Mouse (Mus musculus) kidney, embryonic 15.5 days (tissue): ENCODE results near the gene Phldb1. TPM values are rescaled to one million over a fixed set of nuclear protein-coding genes. Genes with fewer than 3 reads are reported as not detected.

Source experiments
- ATAC-seq: fragments of 200-750 bp; cut with Nextera tagmentation; replicated peaks from 2 replicates; pipeline ENCODE4 v1.8.0; 2017; ENCODE audit warnings: moderate TSS enrichment; ENCODE audit not compliant: low FRiP score
- H3K27ac ChIP-seq: fragments of 300-500 bp; sonication (generic); 2 replicates; pipeline ENCODE4 v1.5.1; 2015; ENCODE audit warnings: mild to moderate bottlenecking, inconsistent platforms
- H3K27me3 ChIP-seq: fragments of 300-500 bp; sonication (generic); 2 replicates; pipeline ENCODE4 v1.6.1; 2015; ENCODE audit warnings: inconsistent platforms
- H3K36me3 ChIP-seq: fragments of 300-500 bp; sonication (generic); 2 replicates; pipeline ENCODE4 v1.6.1; 2015; ENCODE audit warnings: inconsistent platforms
- H3K4me1 ChIP-seq: fragments of 300-500 bp; sonication (generic); 2 replicates; pipeline ENCODE4 v1.6.1; 2015; ENCODE audit warnings: inconsistent platforms
- H3K4me2 ChIP-seq: fragments of 300-500 bp; sonication (generic); 2 replicates; pipeline ENCODE4 v1.6.1; 2015; ENCODE audit warnings: moderate library complexity, mild to moderate bottlenecking, inconsistent platforms
- H3K4me3 ChIP-seq: fragments of 300-500 bp; sonication (generic); replicated peaks from 2 replicates; pipeline ENCODE4 v1.5.1; 2015; ENCODE audit warnings: mild to moderate bottlenecking, inconsistent platforms
- H3K9ac ChIP-seq: fragments of 300-500 bp; sonication (generic); 2 replicates; pipeline ENCODE4 v1.6.1; 2015; ENCODE audit warnings: mild to moderate bottlenecking, inconsistent platforms
- H3K9me3 ChIP-seq: fragments of 300-500 bp; sonication (generic); replicated peaks from 2 replicates; pipeline ENCODE4 v1.6.1; 2016; ENCODE audit warnings: inconsistent platforms
- WGBS: fragments of 180-500 bp; shearing (Covaris S2); methylation state at CpG from one replicate; pipeline ENCODE4 v1.1.7; 2015; ENCODE audit warnings: mixed read lengths; 5-methylcytosine and 5-hydroxymethylcytosine counted together
- polyA plus RNA-seq: library from polyadenylated mRNA; unstranded; fragments of >200 nt; fragmentation: Nextera tagmentation; extraction: Ambion mirVana; gene quantifications from 2 replicates; pipeline ENCODE4 v1.2.1, GENCODE M21; 2015

The Phldb1 gene
- polyA plus RNA-seq, 1 experiment from 2014 or later = 36.4 TPM

GRCm38 (mm10) chr9:44697866-44698265 lies 37.1 kb downstream of the Phldb1 start:
- Histone ChIP-seq H3K4me2 (no peak overlapping the region), H3K27ac (no peak overlapping the region), H3K9ac (no peak overlapping the region), H3K27me3 (no peaks in the 10 kb centered on the region), H3K4me3 (no peak overlapping the region), H3K4me1 (peaks cover 10% of the 10 kb centered on the region; the same call in 1 of the 2 replicates), H3K36me3 (peaks cover 99% of the 10 kb centered on the region), H3K9me3 (no peaks in the 10 kb centered on the region)
- ATAC-seq = no peak
- 92% methylated on average over 16 of the region's 16 CpGs for WGBS

DNA sequence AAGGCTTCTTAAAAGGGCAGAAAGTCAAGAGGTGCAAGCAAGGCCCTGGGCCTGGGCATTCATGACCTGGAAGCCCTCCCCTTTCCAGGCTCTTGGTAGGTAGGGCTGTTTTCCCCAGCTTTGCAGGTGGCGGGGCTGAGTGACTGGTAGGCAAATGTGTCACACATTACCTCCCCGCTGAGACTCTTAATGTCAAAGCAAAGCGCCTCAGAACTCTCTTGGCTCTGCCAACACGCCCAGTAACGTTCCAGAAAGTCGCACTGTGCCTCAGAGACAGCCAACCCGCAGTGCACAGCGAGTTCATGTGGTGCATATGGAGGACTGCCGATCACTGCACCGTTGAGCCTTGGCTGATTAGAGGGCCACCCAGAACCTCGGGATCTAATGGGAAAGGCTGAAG lies 41.9 kb downstream of the Phldb1 start:
- no peaks in the 10 kb centered on the region for H3K9me3 ChIP-seq
- H3K36me3 ChIP-seq = peaks cover 91% of the 10 kb centered on the region
- no peak overlapping the region for H3K4me2 ChIP-seq
- H3K4me3 ChIP-seq = no peak overlapping the region
- H3K27me3 ChIP-seq = no peaks in the 10 kb centered on the region
- peaks cover 18% of the 10 kb centered on the region for H3K4me1 ChIP-seq
- no peak overlapping the region for H3K27ac ChIP-seq
- 89% methylated on average over 11 of the region's 11 CpGs for WGBS
- H3K9ac ChIP-seq = no peak overlapping the region
- ATAC-seq = no peak

GRCm38 (mm10) chr9:44691671-44692520 lies 43.1 kb downstream of the Phldb1 start:
- Histone ChIP-seq H3K27me3 (no peaks in the 10 kb centered on the region), H3K4me2 (no peak overlapping the region), H3K36me3 (peaks cover 91% of the 10 kb centered on the region), H3K27ac (peak overlapping the region; percentile 66), H3K9ac (no peak overlapping the region), H3K9me3 (no peaks in the 10 kb centered on the region), H3K4me1 (peaks cover 20% of the 10 kb centered on the region), H3K4me3 (no peak overlapping the region)
- 0 out of 2 replicates have a peak, but pooled peaks have one; percentile 43 for ATAC-seq
- 62% methylated on average over 21 of the region's 21 CpGs for WGBS

DNA sequence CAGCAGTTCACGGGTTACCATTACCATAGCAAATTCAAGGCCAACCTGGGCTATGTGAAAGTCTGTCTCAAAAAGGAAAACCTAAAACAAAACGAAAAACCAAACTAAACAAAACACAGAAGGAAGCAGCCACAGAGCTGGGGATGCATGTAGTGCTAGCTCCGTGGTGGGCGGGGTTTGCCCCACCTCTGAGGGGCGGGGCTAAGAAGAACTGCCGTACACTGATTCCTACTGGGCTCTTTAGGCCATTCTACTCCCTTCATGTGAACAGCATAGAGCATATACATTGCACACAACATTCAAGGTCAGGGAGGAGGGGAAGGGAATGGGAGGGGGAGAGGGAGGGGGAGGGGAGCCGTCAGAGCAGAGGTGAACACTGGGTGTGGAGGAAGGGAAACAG lies 44.4 kb downstream of the Phldb1 start:
- Histone ChIP-seq H3K9me3 (no peaks in the 10 kb centered on the region), H3K4me2 (no peak overlapping the region), H3K27me3 (no peaks in the 10 kb centered on the region), H3K9ac (no peak overlapping the region), H3K4me3 (no peak overlapping the region), H3K4me1 (peaks cover 32% of the 10 kb centered on the region), H3K36me3 (peaks cover 84% of the 10 kb centered on the region), H3K27ac (peak overlapping the region; percentile 66; the same call in 1 of the 2 replicates)
- ATAC-seq = no peak
- 38% methylated on average over 7 of the region's 7 CpGs for WGBS

DNA sequence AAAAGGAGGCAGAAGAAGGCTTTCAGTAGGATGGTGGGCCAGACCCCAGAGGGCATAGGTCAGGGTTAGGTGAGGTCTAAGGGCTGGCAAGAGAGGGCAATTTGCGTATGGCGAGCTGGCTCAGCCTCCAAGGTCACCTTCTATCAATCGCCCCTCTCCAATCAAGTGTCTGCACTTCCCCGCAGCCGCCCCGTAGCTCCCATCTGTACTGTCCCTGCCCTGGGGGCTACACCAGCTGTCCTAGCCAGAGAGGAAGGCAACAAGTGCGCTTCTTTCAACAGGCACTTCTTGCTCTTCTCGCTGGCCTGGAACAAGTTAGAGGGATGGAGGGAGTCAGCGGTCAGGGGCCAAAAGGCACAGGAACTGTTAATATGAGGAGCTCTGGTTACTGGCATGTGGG lies 47.0 kb downstream of the Phldb1 start:
- peaks cover 41% of the 10 kb centered on the region for H3K4me1 ChIP-seq
- H3K4me3 ChIP-seq = no peak overlapping the region
- H3K9ac ChIP-seq = no peak overlapping the region
- no peak overlapping the region for H3K4me2 ChIP-seq
- H3K9me3 ChIP-seq = no peaks in the 10 kb centered on the region
- no peaks in the 10 kb centered on the region for H3K27me3 ChIP-seq
- H3K27ac ChIP-seq = no peak overlapping the region
- ATAC-seq = no peak
- peaks cover 58% of the 10 kb centered on the region for H3K36me3 ChIP-seq
- 65% methylated on average over 9 of the region's 9 CpGs for WGBS

- Histone ChIP-seq H3K9ac (no peak overlapping the region), H3K4me2 (no peak overlapping the region)
- 58% methylated on average over 5 of the region's 5 CpGs for WGBS
Measured at GRCm38 (mm10) chr9:44686638-44687037, 48.4 kb downstream of the Phldb1 start.

GRCm38 (mm10) chr9:44685346-44686330 lies 49.4 kb downstream of the Phldb1 start:
- H3K4me1 ChIP-seq = peaks cover 29% of the 10 kb centered on the region
- no peaks in the 10 kb centered on the region for H3K9me3 ChIP-seq
- H3K27me3 ChIP-seq = no peaks in the 10 kb centered on the region
- no peak overlapping the region for H3K9ac ChIP-seq
- no peak overlapping the region for H3K4me3 ChIP-seq
- H3K36me3 ChIP-seq = peaks cover 36% of the 10 kb centered on the region
- H3K4me2 ChIP-seq = peak overlapping the region; percentile 38
- H3K27ac ChIP-seq = peak overlapping the region; percentile 89
- 13% methylated on average over 14 of the region's 14 CpGs for WGBS
- ATAC-seq = peak; percentile 76

More at GRCm38 (mm10) chr9:44686638-44687037, 48.4 kb downstream of the Phldb1 start:
- Histone ChIP-seq H3K27ac (peak overlapping the region; percentile 89), H3K36me3 (peaks cover 44% of the 10 kb centered on the region), H3K4me3 (no peak overlapping the region), H3K9me3 (no peaks in the 10 kb centered on the region), H3K4me1 (peaks cover 39% of the 10 kb centered on the region), H3K27me3 (no peaks in the 10 kb centered on the region)
- no peak for ATAC-seq

DNA sequence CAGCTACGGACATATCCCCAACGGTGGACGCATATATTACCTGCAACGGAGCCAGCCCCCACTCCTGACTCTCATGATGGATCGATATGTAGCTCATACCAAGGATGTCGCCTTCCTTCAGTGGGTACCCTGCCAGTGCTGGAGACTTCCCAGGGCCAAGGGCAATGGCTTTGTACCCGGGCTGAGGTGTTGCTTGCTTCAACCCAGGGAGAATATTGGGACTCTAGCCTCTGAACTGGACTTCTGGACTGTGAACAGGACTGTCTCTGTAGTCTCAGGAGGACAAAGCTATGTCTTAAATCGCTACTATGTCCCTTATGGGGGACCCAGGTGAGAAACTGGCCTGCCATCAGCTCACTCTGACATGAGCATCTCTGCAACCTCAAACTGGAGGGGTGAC lies 52.0 kb downstream of the Phldb1 start:
- no peak overlapping the region for H3K4me3 ChIP-seq
- H3K9me3 ChIP-seq = no peaks in the 10 kb centered on the region
- no peaks in the 10 kb centered on the region for H3K27me3 ChIP-seq
- no peak overlapping the region for H3K4me2 ChIP-seq
- peaks cover 17% of the 10 kb centered on the region for H3K36me3 ChIP-seq
- WGBS = 89% methylated on average over 8 of the region's 8 CpGs
- ATAC-seq = no peak
- H3K9ac ChIP-seq = no peak overlapping the region
- peaks cover 23% of the 10 kb centered on the region for H3K4me1 ChIP-seq
- H3K27ac ChIP-seq = no peak overlapping the region

- no peak overlapping the region for H3K9ac ChIP-seq
- H3K27ac ChIP-seq = no peak overlapping the region
- H3K9me3 ChIP-seq = no peaks in the 10 kb centered on the region
- H3K4me3 ChIP-seq = no peak overlapping the region
- H3K27me3 ChIP-seq = no peaks in the 10 kb centered on the region
- 59% methylated on average over 5 of the region's 5 CpGs for WGBS
- H3K4me2 ChIP-seq = no peak overlapping the region
- H3K36me3 ChIP-seq = no peaks in the 10 kb centered on the region
- no peak for ATAC-seq
- no peaks in the 10 kb centered on the region for H3K4me1 ChIP-seq
Measured at GRCm38 (mm10) chr9:44679565-44679964, 55.4 kb downstream of the Phldb1 start.

- WGBS = 90% methylated on average over 2 of the region's 2 CpGs
Measured at GRCm38 (mm10) chr9:44678288-44678871, 56.6 kb downstream of the Phldb1 start.

GRCm38 (mm10) chr9:44673005-44673404 lies 62.0 kb downstream of the Phldb1 start, which contains the start of gene Treh:
Gene Treh (plus strand): TSS chr9:44673233.
- Histone ChIP-seq H3K4me1 (no peaks in the 10 kb centered on the region), H3K4me2 (no peak within 1 kb of the TSS), H3K27ac (no peak within 1 kb of the TSS), H3K27me3 (no peaks in the 10 kb centered on the region), H3K9ac (no peak within 1 kb of the TSS), H3K9me3 (no peaks in the 10 kb centered on the region), H3K36me3 (no peaks in the 10 kb centered on the region), H3K4me3 (no peak within 1 kb of the TSS)
- ATAC-seq = no peak
- WGBS = 84% methylated on average over 3 of the region's 3 CpGs

More at GRCm38 (mm10) chr9:44678288-44678871, 56.6 kb downstream of the Phldb1 start:
- H3K4me1 ChIP-seq = no peaks in the 10 kb centered on the region
- H3K9me3 ChIP-seq = no peaks in the 10 kb centered on the region
- no peak overlapping the region for H3K9ac ChIP-seq
- ATAC-seq = no peak
- no peaks in the 10 kb centered on the region for H3K27me3 ChIP-seq
- no peaks in the 10 kb centered on the region for H3K36me3 ChIP-seq
- no peak overlapping the region for H3K27ac ChIP-seq
- no peak overlapping the region for H3K4me3 ChIP-seq
- no peak overlapping the region for H3K4me2 ChIP-seq
